Mouse (Mus musculus) C2C12 (cell line): ENCODE results near the gene Prr19.

Source experiments
- CTCF ChIP-seq: IDR thresholded peaks from one replicate; pipeline ENCODE4 v1.5.1; 2011; ENCODE audit not compliant: control insufficient read depth, insufficient read depth, insufficient read length
- MYOD1 ChIP-seq: IDR thresholded peaks from one replicate; pipeline ENCODE4 v1.6.1; 2011; ENCODE audit warnings: low read depth; ENCODE audit not compliant: control insufficient read depth, insufficient read length

- TF ChIP-seq CTCF: no peak
- no peak for TF ChIP-seq MYOD1
Observed at GRCm38 (mm10) chr7:25294495-25294894, 6.7 kb upstream of the Prr19 start.
